Mouse (Mus musculus): ENCODE data around the gene Ddb1.
A peak's percentile ranks its signal among the peaks of the same experiment; 100 is the strongest.

The Ddb1 gene

DNA sequence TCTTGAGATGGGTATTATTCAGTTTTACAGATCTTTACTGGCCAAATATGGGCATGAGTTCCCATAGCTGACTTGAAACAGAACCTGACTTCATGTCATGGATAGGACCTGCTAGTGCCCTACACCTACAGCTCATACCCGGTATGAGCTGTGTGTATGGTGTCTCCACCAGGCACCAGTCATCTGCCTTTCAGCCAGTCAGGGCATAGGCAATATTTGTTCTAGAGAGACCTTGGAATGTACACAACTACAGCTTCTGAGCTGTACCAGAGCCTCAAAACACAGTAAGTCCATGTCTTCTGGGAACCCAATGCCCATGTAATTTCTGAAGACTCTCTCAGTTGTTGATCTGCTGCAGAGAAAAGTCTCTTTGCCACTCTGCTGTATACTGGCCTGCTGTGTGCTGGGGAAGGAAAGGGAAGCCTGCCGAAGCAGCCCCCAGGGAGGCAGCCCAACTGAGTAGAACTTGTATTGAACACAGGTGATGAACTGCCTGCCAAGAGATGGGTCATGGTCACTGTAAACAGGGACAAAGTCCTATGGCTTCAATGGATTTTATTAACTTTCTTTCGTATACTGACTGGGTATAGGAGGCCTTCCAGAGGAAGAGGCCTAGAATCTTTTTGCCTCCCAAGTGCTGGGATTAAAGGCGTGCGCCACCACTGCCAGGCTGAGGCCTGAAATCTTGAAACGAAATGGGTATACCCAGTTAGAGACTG is 13.3 kb upstream of the Ddb1 start:
- no peak for DNase-seq

DNA sequence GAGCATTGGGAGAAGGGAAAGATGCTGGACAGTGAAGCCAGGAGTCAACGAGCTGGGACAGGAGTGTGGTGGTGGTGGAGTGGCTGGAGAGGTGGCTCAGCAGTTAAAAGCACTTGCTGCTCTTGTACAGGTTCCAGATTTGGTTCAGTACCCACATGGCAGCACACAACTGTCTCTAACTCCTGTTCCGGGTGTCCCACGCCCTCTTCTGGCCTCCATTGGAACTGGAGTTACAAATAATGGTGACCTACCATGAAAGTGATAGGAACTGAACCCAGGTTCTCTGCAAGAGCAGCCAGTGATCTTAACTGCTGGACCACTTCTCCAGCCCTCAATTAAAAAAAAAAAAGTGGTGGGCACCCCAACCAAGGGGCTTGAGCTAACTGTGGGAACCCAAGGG is 6.9 kb upstream of the Ddb1 start:
- DNase-seq = peak; percentile 33

DNA sequence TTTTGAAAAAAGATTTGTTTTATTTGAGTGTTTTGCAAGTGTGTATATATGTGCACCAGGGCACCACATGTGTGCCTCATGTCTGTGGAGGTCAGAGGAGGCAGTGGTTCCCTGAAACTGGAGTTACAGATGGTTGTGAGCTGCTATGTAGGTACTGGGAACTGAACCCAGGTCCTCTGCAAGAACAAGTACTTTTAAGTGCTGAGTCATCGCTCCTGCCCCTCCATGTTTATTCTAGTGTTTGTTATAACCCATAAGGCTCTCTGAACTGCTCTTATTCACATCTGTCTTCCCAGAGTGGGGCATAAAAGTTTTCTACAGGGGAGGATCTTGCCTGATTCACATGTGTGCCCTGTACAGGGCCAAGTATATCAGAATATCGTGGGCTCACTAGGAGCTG is 5.5 kb upstream of the Ddb1 start:
- DNase-seq = no peak

DNA sequence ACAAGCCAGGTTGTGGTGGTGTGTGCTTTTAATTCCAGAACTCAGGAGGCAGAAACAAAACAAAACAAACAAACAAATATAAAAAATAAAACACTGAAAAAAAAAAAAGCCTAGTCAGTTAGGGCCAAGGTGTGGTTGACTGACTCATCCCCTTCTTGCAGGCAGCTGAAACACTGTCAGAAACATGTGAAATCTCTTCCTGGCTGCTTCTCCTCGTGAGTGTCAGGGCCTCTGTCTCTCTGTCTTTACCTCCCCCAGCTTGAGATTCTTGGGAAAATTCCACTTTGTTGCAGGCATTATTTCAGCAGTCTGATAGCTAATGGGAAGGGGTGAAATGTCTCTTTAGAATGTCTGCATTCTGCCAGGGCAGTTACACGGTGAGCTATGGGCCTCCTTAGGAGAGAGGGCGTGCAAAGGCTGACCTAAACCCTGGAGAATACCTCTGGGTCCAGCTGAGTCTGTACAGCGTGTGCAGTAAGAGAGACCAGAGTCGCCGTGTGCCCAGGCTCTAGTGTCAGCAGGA is 2.8 kb upstream of the Ddb1 start:
- peak; percentile 20 for DNase-seq

DNA sequence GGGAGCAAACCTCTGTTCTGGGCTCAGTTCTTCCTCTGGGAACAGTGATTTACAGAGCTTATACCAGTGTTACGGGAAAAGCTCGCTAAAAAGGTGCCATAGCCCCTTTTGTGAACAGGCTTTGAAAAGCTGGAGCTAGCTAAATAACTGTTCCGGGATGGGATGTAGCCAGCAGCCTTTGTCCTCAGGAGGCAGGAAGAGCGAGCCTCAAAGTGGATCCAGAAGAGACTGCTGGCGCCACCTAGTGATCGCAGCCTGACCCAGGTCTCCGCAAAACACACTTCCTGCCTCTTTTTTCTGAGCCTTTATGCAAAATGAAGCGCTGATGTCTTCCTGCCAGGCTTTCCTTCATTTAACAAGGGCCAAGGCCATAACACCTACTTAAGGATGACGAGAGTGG is 2.3 kb upstream of the Ddb1 start:
- DNase-seq = peak; percentile 92

DNA sequence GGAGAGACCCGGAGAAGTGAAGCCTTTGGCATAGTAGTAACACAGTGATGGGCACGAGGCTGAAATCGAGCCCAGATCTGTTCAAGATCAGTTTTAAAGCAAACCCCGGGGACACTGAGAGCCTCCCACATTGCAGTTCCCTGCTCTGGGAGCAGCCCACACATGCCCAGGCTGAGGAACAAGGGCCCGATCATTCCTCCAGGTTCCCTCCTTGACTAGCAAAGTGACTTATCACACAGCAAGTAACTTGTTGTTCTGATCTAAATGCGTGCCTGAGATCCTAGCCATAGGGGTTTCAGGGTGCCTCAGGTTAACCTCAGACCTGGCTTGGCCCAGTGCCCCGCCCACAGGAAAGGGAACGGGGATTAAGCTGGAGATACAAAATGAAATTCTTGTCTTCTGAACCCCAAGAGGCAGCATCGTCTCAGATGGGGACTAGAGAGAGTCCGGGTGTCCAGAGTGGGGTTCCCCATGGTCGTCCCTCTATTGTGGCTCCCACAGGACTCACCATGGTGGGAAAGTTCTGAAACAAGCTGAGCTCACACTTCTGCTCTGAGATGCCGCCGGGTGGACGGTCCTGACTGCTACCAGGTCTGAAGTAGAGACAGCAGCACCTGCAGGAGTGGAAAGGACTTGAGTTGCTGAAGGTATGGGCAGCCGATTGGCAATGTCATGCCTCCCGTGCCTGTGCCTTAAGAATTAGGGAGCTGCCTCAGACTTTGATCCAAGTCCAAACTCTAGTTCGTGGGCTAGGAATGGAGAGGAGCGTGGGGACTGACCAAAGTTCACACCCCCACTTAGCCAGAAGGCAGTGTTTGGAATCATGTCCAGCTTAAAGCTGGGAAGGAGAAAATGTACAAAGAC is 1.2 kb upstream of the Ddb1 start:
- peak; percentile 6 for DNase-seq

DNA sequence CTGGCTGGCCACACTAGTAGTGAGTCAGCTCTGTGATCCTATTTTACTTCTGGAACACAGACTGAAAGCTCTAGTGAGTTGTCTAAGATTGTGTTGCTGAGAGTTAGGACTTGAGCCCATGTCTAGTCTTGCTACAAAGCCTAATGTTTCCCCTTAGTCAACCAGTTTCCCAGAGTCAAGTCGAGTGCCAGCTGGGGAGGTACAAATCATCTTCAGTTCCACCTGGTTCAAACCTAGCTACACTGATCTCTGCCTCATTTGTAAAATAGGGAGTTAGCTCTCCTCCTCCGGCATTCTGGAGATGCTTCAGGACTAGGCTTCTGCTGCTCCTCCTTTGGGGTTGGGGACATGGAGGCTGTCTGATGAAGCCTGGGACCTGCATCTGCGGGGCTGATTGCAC is 593 bp upstream of the Ddb1 start:
- DNase-seq = no peak

DNA sequence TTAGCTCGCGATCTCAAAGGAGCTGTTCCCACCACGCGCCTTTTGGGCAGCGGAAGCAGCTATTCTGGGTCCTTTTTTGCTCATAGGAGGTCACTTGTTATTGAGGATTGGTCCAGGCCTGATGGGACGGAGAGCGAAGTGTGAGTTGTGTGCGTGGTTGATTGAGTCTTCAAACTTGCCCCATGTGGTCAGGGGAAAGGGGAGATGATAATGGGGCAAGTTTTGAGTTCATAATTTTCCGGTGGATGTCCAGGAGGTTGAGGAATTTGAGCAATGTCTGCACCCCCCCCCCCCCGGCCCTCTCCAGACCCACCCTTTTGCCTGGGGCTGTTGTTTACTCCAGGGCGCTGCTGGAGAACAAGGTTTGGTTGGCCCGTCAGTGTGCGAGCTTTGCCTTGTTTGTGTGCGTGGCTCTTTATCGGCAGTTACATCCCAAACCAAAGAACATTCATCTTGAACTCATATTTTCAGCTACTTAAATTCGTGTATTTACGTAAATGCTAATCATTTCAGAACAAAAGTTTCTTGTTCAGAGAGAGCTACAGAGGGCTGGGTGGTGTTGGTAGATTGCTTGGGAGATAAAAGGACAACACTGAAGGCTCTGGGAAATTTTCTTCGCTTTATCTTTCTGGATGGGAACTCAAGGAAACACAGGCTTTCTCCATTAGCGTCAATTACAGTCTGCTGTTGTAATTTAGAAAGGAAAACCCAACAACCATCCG is 935 bp downstream of the Ddb1 start:
- DNase-seq = peak; percentile 7

DNA sequence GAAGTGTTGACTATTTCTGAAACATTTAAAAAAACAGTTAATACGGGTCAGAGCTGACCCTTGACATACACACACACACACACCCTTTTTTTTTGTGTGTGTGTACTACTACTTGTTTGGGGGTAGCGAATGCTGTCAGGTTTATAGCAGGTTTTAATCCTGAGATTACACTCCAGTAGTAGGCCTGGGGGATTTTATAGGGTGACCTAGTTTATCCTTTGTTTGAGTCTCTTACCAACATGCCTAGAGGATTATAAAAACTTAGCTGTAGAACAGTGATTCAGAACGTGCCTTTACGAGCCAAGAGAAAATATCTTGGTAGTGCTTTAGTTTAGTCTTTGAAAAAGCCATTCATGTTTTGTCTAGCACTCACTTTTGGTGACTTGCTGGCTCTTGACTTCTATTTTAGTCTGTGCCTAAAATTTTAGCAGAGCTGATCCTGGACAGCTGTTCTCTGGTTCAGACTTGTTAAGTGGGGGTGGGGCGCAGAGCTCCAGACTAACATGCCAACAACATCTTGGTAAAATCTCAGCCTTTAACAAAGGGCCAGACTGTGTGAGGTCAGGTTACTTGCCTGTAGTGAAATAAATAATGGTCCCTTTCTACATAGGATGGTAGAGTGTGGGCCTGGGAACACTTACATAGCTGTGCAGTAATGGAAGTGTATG is 3.6 kb downstream of the Ddb1 start:
- DNase-seq = no peak

DNA sequence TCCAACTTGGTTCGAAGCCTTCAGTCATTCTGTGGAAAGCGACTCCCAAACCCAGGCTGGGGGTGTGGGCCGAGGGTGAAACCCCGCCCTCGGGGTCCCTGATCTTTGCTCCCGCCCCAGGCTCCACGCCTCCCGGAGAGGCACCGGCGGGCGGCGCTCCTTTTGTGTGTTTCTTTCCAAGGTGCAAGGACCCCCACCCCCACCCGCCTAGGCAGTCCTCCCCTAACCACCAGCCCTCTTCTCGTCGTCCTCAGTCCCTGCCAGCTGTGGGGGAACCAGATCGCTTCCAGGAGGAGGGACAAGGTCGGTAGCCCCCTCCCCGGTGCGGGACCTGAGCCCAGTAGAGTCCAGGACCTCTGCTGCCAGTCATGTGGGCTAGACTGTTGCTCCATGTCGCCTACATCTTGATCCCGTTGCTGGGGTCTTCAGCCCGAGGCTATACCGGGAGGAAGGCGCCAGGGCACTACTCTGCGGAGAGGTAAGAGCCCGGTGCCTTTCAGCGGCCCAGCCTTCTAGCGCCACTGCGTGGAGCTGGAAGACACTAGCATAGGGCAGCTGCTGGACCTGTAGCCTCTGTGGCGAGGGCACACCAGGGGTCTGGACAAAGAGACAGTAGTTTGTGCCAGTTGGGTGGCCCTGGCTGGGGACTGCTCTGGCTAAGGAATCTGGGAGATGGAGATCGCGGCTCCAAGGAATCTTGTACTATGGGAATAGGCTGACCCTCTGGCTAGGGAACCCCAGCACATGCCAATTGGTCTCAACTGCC is 29.2 kb downstream of the Ddb1 start, which contains the start of gene Vwce:
Vwce (plus strand) TSS at position 108 of the 766 bp plus-strand sequence.
- DNase-seq = peak; percentile 59

DNA sequence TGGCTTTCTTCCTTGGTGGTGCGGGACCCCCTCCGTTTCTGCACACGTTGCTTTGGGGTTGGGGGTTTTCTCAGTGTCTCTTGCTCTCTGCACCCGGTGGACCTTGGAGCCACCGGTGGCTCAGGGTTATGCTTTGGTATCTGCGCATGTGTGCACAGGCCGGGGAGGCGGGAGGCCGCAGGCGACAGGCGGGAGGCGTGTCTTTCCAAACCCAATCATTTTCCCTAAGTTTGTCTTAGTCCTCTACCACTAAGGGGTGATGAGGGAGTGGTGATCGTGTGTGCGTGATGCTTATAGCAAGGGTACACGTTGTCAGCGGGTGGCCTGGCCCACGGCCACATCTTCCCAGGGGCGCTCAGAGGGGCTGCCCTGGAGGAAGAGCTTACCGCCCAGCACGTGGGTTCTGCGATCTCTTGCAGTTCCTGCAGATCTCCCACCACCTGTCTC is 29.8 kb downstream of the Ddb1 start:
- DNase-seq = peak; percentile 41

DNA sequence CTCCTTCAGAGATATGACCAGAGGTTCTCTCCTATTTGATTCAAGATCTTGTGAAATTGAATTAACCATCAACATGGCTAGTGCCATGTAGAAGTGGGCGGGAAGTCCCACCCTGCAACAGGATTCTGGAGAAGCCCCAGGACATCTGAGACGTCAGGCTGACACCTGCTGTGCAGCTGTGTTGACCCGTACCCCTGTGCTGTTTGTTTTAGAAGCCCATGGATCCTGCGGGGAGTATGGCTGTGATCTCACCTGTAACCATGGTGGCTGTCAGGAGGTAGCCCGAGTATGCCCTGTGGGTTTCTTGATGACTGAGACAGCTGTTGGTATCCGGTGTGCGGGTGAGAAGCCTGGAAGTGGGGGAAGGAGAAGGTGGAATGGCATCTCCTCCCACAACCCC is 32.7 kb downstream of the Ddb1 start:
- no peak for DNase-seq

DNA sequence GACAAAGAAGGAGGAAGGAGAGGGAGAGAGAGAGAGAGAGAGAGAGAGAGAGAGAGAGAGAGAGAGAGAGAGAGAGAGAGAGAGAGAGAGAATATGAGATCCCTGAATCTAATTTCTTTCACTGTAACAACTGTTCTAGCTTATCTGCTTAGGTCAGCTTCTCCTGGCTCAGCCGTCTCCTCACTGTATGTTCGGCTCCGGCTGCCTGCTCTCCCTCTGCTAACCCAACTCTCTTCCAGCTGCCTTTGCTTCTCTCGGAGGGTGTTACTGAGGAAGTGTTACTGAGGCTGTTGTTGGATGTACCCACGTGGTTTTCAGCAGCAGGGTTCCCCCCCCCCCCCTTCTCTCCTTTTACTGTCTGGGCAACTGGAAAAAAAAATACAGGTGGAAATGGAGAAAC is 35.0 kb downstream of the Ddb1 start:
- DNase-seq = no peak

DNA sequence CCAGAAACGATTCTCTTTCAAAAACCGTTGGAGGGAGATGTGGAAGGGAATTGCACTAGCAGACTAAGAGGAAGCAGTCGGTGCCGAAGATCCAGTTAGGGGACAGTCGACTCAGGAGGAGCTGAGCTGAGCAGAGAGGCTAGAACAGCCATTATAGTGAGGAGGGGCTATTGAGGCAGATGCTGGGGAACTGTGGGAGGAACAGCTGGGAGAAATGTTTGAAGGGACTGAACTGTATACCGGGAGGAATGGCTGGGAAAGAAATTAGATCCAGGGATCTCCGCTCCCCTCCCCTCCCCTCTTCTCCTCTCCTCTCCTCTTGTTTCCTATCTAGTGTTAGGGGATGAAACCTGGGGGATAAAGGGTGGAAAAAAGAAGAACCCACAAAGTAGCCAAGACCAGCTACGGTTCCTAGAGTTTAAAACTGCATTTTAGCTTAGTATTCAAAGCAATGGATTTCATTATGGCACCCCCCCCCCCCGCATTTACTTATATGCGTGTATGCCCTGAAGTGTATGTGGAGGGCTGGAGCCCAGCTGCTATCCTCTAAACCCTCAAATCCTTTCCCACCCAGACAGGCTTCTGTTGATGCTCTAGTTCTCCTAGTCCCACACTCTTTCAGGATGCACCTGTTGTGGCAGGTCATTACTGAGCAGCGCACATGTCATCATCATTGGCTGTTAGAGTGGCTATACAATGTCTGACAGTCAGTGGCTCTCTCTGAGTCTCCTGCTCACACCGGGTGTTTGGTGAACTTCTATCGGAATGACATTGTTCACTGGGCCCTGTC is 35.7 kb downstream of the Ddb1 start:
- no peak for DNase-seq

DNA sequence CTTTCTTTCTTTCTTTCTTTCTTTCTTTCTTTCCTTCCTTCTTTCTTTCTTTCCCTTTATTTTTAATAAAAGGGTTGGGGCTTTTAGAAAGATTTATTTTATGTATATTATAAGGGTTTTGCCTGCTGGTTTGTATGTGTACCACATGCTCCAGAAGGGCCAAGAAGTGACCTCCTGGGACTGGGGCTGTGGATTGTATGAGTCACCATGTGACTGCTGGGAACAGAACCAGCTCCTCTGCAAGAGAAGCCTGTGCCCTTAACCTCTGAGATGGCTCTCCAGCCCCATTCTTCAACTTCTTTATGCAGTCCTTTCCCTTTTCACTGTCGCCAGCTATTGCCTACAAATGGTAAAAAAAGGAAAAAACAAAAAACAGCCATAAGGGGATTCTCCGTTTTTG is 40.5 kb downstream of the Ddb1 start:
- DNase-seq = no peak

DNA sequence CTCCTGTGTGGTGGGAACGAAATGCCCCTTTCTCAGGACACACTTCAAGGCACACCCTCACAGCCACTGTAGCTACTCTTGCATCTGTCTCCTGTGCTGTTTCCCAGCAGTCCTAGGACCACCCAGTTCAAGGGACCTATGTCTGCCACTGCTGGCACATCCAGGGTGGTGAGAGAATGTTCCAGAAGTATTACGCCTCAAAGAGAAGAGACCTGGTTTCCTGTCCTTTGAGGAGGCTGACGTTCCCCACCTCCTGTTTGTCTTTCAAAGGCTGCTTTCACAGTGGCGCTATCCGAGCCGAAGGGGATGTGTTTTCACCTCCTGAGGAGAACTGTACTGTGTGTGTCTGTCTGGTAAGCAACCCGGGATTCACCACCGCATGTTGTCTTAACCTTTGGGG is 43.0 kb downstream of the Ddb1 start:
- peak; percentile 54 for DNase-seq

DNA sequence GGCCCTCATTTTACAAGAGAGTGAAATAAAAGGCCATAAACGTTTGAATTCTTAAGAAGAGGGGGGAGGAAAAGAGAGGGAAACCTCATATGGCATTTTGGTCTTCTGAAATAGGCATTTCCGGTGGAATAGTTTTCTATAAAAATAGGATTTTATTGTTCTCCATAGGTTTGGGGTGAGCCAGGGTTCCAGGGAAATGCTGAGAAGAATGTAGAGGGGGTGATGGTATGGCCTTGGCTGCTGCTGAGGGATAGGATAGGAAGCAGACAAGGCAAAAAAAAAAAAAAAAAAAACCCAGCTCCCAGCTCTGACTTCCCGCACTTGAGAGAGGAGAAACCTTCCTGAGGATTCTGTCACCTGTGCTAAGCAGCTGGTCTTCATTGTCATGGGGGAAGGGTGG is 50.9 kb downstream of the Ddb1 start:
- DNase-seq = no peak

DNA sequence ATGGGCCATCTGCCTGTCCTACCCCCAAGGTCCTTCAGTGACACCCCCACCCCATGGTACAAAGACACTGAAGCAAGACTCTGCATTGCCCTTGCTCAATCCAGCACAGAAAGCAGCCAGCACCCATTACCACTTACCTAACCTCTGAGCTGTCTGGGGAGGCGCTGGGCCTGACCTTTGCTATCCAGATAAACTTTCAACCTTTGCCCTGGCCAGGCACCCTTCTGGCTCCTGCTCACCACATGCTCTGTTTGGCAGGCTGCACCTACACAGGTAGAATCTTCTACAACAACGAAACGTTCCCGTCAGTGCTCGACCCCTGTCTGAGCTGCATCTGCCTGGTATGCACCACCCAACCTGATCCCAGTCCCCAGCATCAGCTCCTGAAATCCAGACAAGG is 52.6 kb downstream of the Ddb1 start:
- no peak for DNase-seq

DNA sequence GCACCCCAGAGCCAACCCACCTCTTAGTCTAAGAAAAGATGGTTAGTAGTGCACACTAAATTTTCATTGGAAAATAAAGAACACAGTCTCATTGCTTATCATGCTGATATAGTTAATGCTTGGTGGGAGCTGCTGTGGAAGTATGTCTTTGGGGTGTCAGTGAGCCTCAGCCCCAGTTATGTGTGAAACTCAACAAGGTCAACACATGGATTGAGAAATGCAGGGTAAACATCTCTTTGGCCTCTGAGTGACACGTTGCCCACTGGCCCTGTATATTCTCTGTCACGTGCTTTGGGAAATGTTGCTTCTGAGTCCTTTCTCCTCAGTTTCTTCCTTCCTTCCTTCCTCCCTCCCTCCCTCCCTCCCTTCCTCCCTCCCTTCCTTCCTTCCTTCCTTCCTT is 53.3 kb downstream of the Ddb1 start:
- no peak for DNase-seq

DNA sequence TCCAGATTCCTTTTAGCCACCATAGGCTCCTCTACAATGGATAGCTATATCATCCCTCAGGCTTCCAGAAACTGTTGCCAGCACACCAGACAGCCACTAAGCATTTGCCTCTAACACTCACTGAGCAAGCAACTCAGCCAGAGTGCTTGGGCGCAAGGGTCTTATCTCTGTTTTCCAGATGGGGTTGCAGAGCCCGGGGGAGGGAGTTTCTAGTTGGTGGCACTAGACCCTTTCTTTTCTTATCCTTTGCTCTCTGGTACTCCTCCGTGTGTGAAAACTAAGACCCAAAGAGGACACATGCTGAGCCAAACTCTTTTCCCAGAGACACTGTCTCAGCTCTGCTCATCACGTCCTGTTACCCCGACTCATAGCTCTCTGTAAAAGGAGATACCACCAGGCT is 56.2 kb downstream of the Ddb1 start:
- DNase-seq = no peak

DNA sequence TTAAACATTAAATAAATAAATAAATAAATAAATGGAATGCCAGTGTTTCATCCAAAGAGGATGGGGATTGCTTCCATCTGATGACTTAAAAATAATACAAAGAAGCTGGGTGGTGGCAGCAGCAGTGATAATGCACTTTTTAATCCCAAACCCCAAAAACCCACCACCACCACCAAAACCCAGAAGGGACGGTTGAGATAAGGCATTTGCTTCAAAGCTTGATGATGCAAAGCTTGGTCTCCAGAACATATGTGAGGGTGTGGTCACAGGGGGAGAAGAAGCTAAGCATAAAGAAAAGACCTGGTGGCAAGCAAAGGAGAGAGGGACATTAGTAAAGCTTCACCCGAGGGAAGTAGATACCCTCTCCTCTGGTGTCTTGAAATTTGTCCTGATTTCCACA is 56.8 kb downstream of the Ddb1 start:
- no peak for DNase-seq

Measured in thymus, postnatal 25 days (tissue).